9 mouse cellular contexts compared by ENCODE assay signal in genomic region chr4:140610841-140611609, GRCm38 (mm10). TPM values are rescaled to one million over a fixed set of nuclear protein-coding genes. Genes with fewer than 3 reads are reported as not detected.
A peak's percentile ranks its signal among the peaks of the same experiment; 100 is the strongest.
DNase-seq lines count a peak whose midpoint lies in the region; ATAC-seq and TF ChIP-seq lines count a peak whose summit lies in the region.
"Had no signal": no experiment of that assay in that cellular context is flagged by ENCODE, and none has a peak within 500 bp of the region (broad histone marks: within the 10 kb centered on the region; RNA-seq: fewer than 3 reads in every experiment).

No protein-coding gene starts in this region.

- H3K9ac ChIP-seq in midbrain, embryonic 15.5 days: no peak overlapping the region
- H3K9ac ChIP-seq in stomach, postnatal 0 days (ENCODE audit: low read length): peak overlapping the region; percentile 23; the same call in 1 of the 2 replicates
- H3K9ac ChIP-seq: liver, embryonic 14.5 days had no signal

- no peak for TF ChIP-seq EP300 in stomach, postnatal 0 days (optimal IDR thresholded peaks at IDR 0.05)

- no peak overlapping the region; the same call in 1 of the 2 replicates for H3K4me3 ChIP-seq in gastrocnemius, adult 2 months
- no peak overlapping the region for H3K4me3 ChIP-seq in midbrain, embryonic 10.5 days
- no peak overlapping the region for H3K4me3 ChIP-seq in midbrain, embryonic 15.5 days
- no peak overlapping the region for H3K4me3 ChIP-seq in stomach, postnatal 0 days (ENCODE audit: low read depth, low read length)

- H3K27ac ChIP-seq in gastrocnemius, adult 2 months: peak overlapping the region; percentile 74
- H3K27ac ChIP-seq in midbrain, embryonic 10.5 days (replicated peaks): peak overlapping the region; percentile 57
- no peak overlapping the region for H3K27ac ChIP-seq in midbrain, embryonic 15.5 days
- H3K27ac ChIP-seq in stomach, postnatal 0 days (replicated peaks): peak overlapping the region; percentile 61
- H3K27ac ChIP-seq: liver, embryonic 14.5 days had no signal

- peaks cover 33% of the 10 kb centered on the region for H3K4me1 ChIP-seq in midbrain, embryonic 10.5 days
- H3K4me1 ChIP-seq in midbrain, embryonic 15.5 days: peaks cover 11% of the 10 kb centered on the region
- no peaks in the 10 kb centered on the region; the same call in 1 of the 2 replicates for H3K4me1 ChIP-seq in stomach, postnatal 0 days (replicated peaks; ENCODE audit: control insufficient read depth, insufficient read depth)

- no peaks in the 10 kb centered on the region for H3K27me3 ChIP-seq in midbrain, embryonic 10.5 days (ENCODE audit: low read depth, poor library complexity, severe bottlenecking)
- no peaks in the 10 kb centered on the region for H3K27me3 ChIP-seq in midbrain, embryonic 15.5 days (replicated peaks)
- H3K27me3 ChIP-seq in stomach, postnatal 0 days (ENCODE audit: control insufficient read depth, insufficient read depth, low read length): no peaks in the 10 kb centered on the region

- peaks cover 96% of the 10 kb centered on the region for H3K36me3 ChIP-seq in midbrain, embryonic 10.5 days
- H3K36me3 ChIP-seq in midbrain, embryonic 15.5 days (replicated peaks): peaks cover 14% of the 10 kb centered on the region; the same call in 1 of the 2 replicates
- 0 out of 2 replicates have a peak, but pooled peaks cover 2% of the 10 kb centered on the region for H3K36me3 ChIP-seq in stomach, postnatal 0 days (ENCODE audit: control insufficient read depth, insufficient read depth, low read length)

- TF ChIP-seq CTCF in gastrocnemius, adult 2 months (IDR thresholded peaks at IDR 0.05): no peak
- TF ChIP-seq CTCF in stomach, postnatal 0 days (IDR thresholded peaks at IDR 0.05; ENCODE audit: low read depth): no peak

- WGBS in midbrain, embryonic 10.5 days: 29% methylated on average over 12 of the region's 12 CpGs
- 43% methylated on average over 12 of the region's 12 CpGs for WGBS in midbrain, embryonic 15.5 days
- 26% methylated on average over 12 of the region's 12 CpGs for WGBS in stomach, postnatal 0 days

- H3K4me2 ChIP-seq in midbrain, embryonic 15.5 days: no peak overlapping the region
- H3K4me2 ChIP-seq in stomach, postnatal 0 days (replicated peaks; ENCODE audit: low read depth): no peak overlapping the region

- DNase-seq in gastrocnemius, adult 2 months: no peak
- DNase-seq in gastrocnemius, adult 8-10 months (ENCODE audit: low spot score in 2 of 2): no peak
- DNase-seq in midbrain, embryonic 10.5 days (ENCODE audit: low spot score): peak; percentile 36
- peak; percentile 49 for DNase-seq in kidney, postnatal 14 days
- no peak for DNase-seq in stomach, postnatal 0 days (ENCODE audit: low spot score)
- no peak for DNase-seq in cerebellum, adult 11-12 months

- H3K9me3 ChIP-seq in midbrain, embryonic 10.5 days (replicated peaks): no peaks in the 10 kb centered on the region
- H3K9me3 ChIP-seq in midbrain, embryonic 15.5 days: no peaks in the 10 kb centered on the region
- H3K9me3 ChIP-seq in stomach, postnatal 0 days (ENCODE audit: control insufficient read depth, low read length): no peaks in the 10 kb centered on the region

- ATAC-seq in midbrain, embryonic 15.5 days (replicated peaks): no peak
- 0 out of 2 replicates have a peak, but pooled peaks have one; percentile 2 for ATAC-seq in stomach, postnatal 0 days (ENCODE audit: low FRiP score, low TSS enrichment)
- ATAC-seq in megakaryocyte, adult 5-6 weeks (ENCODE audit: poor library complexity, severe bottlenecking): no peak

- intact Hi-C loops in gastrocnemius, adult 2 months (cut with DNase I): no loop called here

RNA-seq across cellular contexts. Expression of gene Arhgef10l, which starts 54.8 kb away (rescaled TPM):
- total RNA-seq in gastrocnemius, adult 2 months (2021): 10 to 100 TPM; 50.9 to 66.3 TPM
- 10 to 100 TPM; 50.0 to 66.3 (median 54.8) TPM for total RNA-seq in gastrocnemius, adult 8-10 months (2022)
- polyA plus RNA-seq in midbrain, embryonic 10.5 days (2016; fragmentation: Nextera tagmentation; extraction: Ambion mirVana): 25.1 and 32.4 TPM in 2 replicates
- 30.7 and 31.5 TPM in 2 replicates for polyA plus RNA-seq in midbrain, embryonic 15.5 days (2015; fragmentation: Nextera tagmentation; extraction: Ambion mirVana)
- polyA plus RNA-seq in stomach, postnatal 0 days (2015; fragmentation: Nextera tagmentation; extraction: Ambion mirVana): 11.3 and 12.7 TPM in 2 replicates
- 22.8 and 25.3 TPM in 2 replicates for total RNA-seq in megakaryocyte, adult 5-6 weeks (2015)
- total RNA-seq in megakaryocyte, adult 5-6 weeks (2017): 72.2 and 83.3 TPM in 2 replicates

Comparison
In these comparisons a context has a peak if more than half of its experiments do, and no peak if none do; other contexts are left out.
1. DNase-seq: peak in midbrain, embryonic 10.5 days (single experiment) and kidney, postnatal 14 days (single experiment); none in gastrocnemius, adult 2 months (single experiment), gastrocnemius, adult 8-10 months (0 of 2), stomach, postnatal 0 days (single experiment) and cerebellum, adult 11-12 months (single experiment).